Mouse (Mus musculus) limb, embryonic 14.5 days (tissue): ENCODE results near the gene Prl2c1. TPM values are rescaled to one million over a fixed set of nuclear protein-coding genes. Genes with fewer than 3 reads are reported as not detected.
"Not testable (repeated sequence)": the region's sequence is repeated elsewhere in the genome, so short reads cannot be mapped to it uniquely, and the experiment has no call there.

Source experiments
- ATAC-seq: fragments of 200-750 bp; cut with Nextera tagmentation; 2 replicates; pipeline ENCODE4 v1.8.0; 2017; ENCODE audit warnings: low read depth, moderate number of reproducible peaks, moderate TSS enrichment; ENCODE audit not compliant: low FRiP score
- DNase-seq: peaks from one replicate; pipeline ENCODE4 v3.0.0-alpha.2; 2015; ENCODE audit warnings: low spot score
- H3K27ac ChIP-seq: fragments of 300-500 bp; sonication (generic); replicated peaks from 2 replicates; pipeline ENCODE4 v1.5.1; 2014; ENCODE audit warnings: low read depth, mild to moderate bottlenecking, low read length, moderate library complexity, mixed read lengths
- H3K27me3 ChIP-seq: fragments of 300-500 bp; sonication (generic); 2 replicates; pipeline ENCODE4 v1.6.1; 2014; ENCODE audit warnings: low read length, mixed read lengths; ENCODE audit not compliant: control insufficient read depth, insufficient read depth
- H3K36me3 ChIP-seq: fragments of 300-500 bp; sonication (generic); 2 replicates; pipeline ENCODE4 v1.6.1; 2014; ENCODE audit warnings: mild to moderate bottlenecking, low read length, moderate library complexity, mixed read lengths; ENCODE audit not compliant: control insufficient read depth, insufficient read depth
- H3K4me1 ChIP-seq: fragments of 300-500 bp; sonication (generic); 2 replicates; pipeline ENCODE4 v1.6.1; 2014; ENCODE audit warnings: antibody characterized with exemption, low read length, mixed read lengths; ENCODE audit not compliant: control insufficient read depth, insufficient read depth
- H3K4me2 ChIP-seq: fragments of 300-500 bp; sonication (generic); replicated peaks from 2 replicates; pipeline ENCODE4 v1.6.1; 2014; ENCODE audit warnings: low read depth, mild to moderate bottlenecking, low read length, moderate library complexity; ENCODE audit not compliant: severe bottlenecking
- H3K4me3 ChIP-seq: fragments of 300-500 bp; sonication (generic); replicated peaks from 2 replicates; pipeline ENCODE4 v1.5.1; 2014; ENCODE audit warnings: low read length
- H3K9ac ChIP-seq: fragments of 300-500 bp; sonication (generic); 2 replicates; pipeline ENCODE4 v1.6.1; 2014; ENCODE audit warnings: mild to moderate bottlenecking, low read depth, low read length, moderate library complexity; ENCODE audit not compliant: severe bottlenecking
- H3K9me3 ChIP-seq: fragments of 300-500 bp; sonication (generic); 2 replicates; pipeline ENCODE4 v1.6.1; 2016; ENCODE audit warnings: low read length; ENCODE audit not compliant: control insufficient read depth
- POLR2A ChIP-seq: fragments of 200-500 bp; IDR thresholded peaks from 2 replicates; pipeline ENCODE4 v1.8.0; 2012; ENCODE audit warnings: inconsistent platforms, mild to moderate bottlenecking, moderate library complexity, borderline replicate concordance; ENCODE audit not compliant: insufficient read depth, insufficient read length; ENCODE audit errors: extremely low read depth
- WGBS: fragments of 180-500 bp; shearing (Covaris S2); extraction: QIAGEN DNeasy Blood & Tissue Kit; methylation state at CpG from one replicate; pipeline ENCODE4 v1.1.7; 2014; 5-methylcytosine and 5-hydroxymethylcytosine counted together
- polyA plus RNA-seq, 2 experiments: library from polyadenylated mRNA; depleted of rRNA in 1 of 2; stranded (reverse) in 1 of 2; unstranded in 1 of 2; fragments of >200 nt; fragmentation: Nextera tagmentation in 1 of 2; extraction: Ambion mirVana in 1 of 2; gene quantifications; 2 replicates each; pipeline versions ENCODE4 v1.2.1 to v1.2.3; 2012 to 2014

Prl2c1 gene
- 0.08 TPM in 1 of 2 replicates, not detected in the other for polyA plus RNA-seq (2012; rRNA removed)
- not detected in 2 replicates for polyA plus RNA-seq (2014; fragmentation: Nextera tagmentation; extraction: Ambion mirVana)

DNA sequence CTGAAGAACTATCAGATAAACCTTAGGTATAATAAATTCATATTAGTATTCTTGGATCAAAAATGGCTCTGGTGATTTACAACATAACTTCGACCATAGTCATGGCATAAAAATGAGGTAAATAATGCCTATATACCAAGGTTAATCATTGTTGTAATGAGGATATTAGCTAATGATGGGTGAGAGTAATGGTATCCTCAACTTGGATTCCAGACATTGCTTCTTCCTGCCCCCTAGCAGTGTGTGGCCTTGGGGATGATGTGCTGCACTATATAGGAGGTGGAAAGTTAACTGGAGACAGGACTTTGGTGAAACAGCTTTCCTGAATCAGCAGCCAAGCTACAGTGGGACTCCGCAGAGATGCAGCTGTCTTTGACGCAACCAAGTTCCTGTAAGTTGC is at the start of gene Prl2c1:
Gene Prl2c1, plus strand, starts transcription at position 301 of the 400 bp plus-strand sequence.
- Histone ChIP-seq H3K9ac (no peak within 1 kb of the TSS), H3K4me2 (no peak within 1 kb of the TSS), H3K27ac (no peak within 1 kb of the TSS), H3K27me3 (no peaks in the 10 kb centered on the region), H3K4me3 (no peak within 1 kb of the TSS), H3K4me1 (no peaks in the 10 kb centered on the region), H3K36me3 (no peaks in the 10 kb centered on the region), H3K9me3 (no peaks in the 10 kb centered on the region)
- no peak for DNase-seq
- no peak for ATAC-seq
- WGBS, result 88% methylated on average over 3 of the region's 3 CpGs
- TF ChIP-seq POLR2A, result no peak

DNA sequence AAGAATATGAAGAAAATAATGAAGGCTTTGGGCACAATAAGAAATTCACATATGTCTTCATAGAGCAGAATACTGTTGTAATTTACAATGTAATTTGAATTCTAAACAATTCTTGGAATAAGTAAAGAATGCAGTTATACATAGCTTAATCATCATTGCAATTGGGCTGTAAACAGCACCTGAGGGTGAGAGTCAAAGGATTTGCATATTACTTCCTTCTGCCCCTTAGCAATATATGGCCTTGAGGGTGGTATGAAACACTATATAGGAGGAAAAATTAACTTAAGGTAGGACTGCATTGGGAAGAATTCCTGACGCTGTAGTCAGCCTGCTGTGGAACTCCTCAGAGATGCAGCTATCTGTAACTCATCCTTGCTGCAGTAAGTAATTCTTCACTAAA is 47.8 kb upstream of the Prl2c1 start, which contains the start of gene Prl2a1:
Gene Prl2a1, plus strand, starts transcription at position 301 of the 400 bp plus-strand sequence.
- no peak for ATAC-seq

DNA sequence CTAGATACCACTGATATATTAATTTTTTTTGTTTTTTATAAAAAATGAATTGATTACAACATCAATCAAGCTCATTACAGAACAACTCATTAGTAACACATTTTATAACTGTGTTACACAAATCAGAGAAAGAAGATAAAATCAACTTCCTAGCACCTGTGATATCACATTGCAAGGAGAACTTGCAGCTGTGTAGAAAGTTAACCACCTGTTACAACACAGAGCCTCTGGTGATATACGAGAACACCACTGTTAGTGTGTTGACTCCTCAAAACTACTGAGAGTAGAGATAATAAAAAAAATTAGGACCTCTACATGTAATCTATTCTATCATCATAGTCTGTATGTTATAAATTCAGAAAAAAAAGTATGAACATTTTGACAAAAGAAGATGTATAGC is 46.4 kb upstream of the Prl2c1 start:
- WGBS, result 65% methylated on average over 1 of the region's 1 CpGs
- H3K4me3 ChIP-seq, result no peak overlapping the region
- H3K4me1 ChIP-seq, result no peaks in the 10 kb centered on the region
- TF ChIP-seq POLR2A, result no peak
- H3K9ac ChIP-seq, result no peak overlapping the region
- H3K9me3 ChIP-seq, result no peaks in the 10 kb centered on the region
- H3K27ac ChIP-seq, result no peak overlapping the region
- H3K27me3 ChIP-seq, result no peaks in the 10 kb centered on the region
- no peak overlapping the region for H3K4me2 ChIP-seq
- no peak for DNase-seq
- no peak for ATAC-seq
- no peaks in the 10 kb centered on the region for H3K36me3 ChIP-seq

More for the DNA sequence above, 47.8 kb upstream of the Prl2c1 start, which contains the start of gene Prl2a1:
- Histone ChIP-seq H3K9ac (no peak within 1 kb of the TSS), H3K4me1 (no peaks in the 10 kb centered on the region), H3K27ac (no peak within 1 kb of the TSS), H3K9me3 (no peaks in the 10 kb centered on the region), H3K4me3 (no peak within 1 kb of the TSS), H3K36me3 (no peaks in the 10 kb centered on the region), H3K27me3 (no peaks in the 10 kb centered on the region), H3K4me2 (no peak within 1 kb of the TSS)
- no peak for DNase-seq
- no peak for TF ChIP-seq POLR2A
- WGBS, result 91% methylated on average over 1 of the region's 1 CpGs

DNA sequence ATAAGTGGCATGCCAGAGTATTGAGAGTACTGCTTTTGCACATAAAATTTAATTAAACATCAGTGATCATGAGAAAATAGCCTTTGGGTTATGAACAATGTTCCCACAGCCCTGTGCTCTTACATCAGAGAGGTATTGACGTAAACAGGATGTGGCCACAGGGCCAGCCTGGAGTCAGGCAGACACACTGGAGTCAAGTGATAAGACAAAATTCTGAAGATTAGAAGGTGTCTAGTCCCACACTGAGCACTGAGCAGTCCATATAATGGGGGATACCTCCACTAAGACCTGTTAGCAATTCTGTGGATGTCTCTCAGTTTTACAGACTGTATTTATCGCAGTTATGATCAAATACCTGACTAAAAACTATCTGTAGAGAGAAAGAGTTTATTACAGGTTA is 55.1 kb downstream of the Prl2c1 start:
- DNase-seq, H3K4me3 ChIP-seq, H3K27me3 ChIP-seq, ATAC-seq, H3K9ac ChIP-seq, H3K36me3 ChIP-seq, H3K9me3 ChIP-seq, H3K4me1 ChIP-seq, H3K27ac ChIP-seq, H3K4me2 ChIP-seq: not testable (repeated sequence)
- WGBS, result 88% methylated on average over 2 of the region's 2 CpGs

Other genes with a start within 250 kb of the Prl2c1 start
- 0.18 TPM in 1 of 2 replicates, not detected in the other for gene Prl7b1, start 238.8 kb upstream of the Prl2c1 start, polyA plus RNA-seq (2012; rRNA removed)
- not detected in 2 replicates for gene Prl7b1, start 238.8 kb upstream of the Prl2c1 start, polyA plus RNA-seq (2014; fragmentation: Nextera tagmentation; extraction: Ambion mirVana)
- gene Prl7a1, start 206.8 kb upstream of the Prl2c1 start, polyA plus RNA-seq (2012; rRNA removed), result 0.65 and 1.3 TPM in 2 replicates
- gene Prl7a1, start 206.8 kb upstream of the Prl2c1 start, polyA plus RNA-seq (2014; fragmentation: Nextera tagmentation; extraction: Ambion mirVana), result not detected in 2 replicates
- gene Prl7a2, start 181.3 kb upstream of the Prl2c1 start, polyA plus RNA-seq (2012; rRNA removed), result 0.33 and 0.47 TPM in 2 replicates
- not detected in 2 replicates for gene Prl7a2, start 181.3 kb upstream of the Prl2c1 start, polyA plus RNA-seq (2014; fragmentation: Nextera tagmentation; extraction: Ambion mirVana)
- gene Prl7d1, start 132.6 kb upstream of the Prl2c1 start, polyA plus RNA-seq (2012; rRNA removed), result 0.70 and 1.0 TPM in 2 replicates
- gene Prl7d1, start 132.6 kb upstream of the Prl2c1 start, polyA plus RNA-seq (2014; fragmentation: Nextera tagmentation; extraction: Ambion mirVana), result not detected in 2 replicates
- gene Prl7c1, start 68.5 kb upstream of the Prl2c1 start, polyA plus RNA-seq (2012; rRNA removed), result not detected in 2 replicates
- gene Prl7c1, start 68.5 kb upstream of the Prl2c1 start, polyA plus RNA-seq (2014; fragmentation: Nextera tagmentation; extraction: Ambion mirVana), result not detected in 2 replicates
- gene Prl2a1, start 47.7 kb upstream of the Prl2c1 start, polyA plus RNA-seq (2012; rRNA removed), result 0.59 and 0.75 TPM in 2 replicates
- gene Prl2a1, start 47.7 kb upstream of the Prl2c1 start, polyA plus RNA-seq (2014; fragmentation: Nextera tagmentation; extraction: Ambion mirVana), result not detected in 2 replicates
- gene Prl4a1, start 166.9 kb downstream of the Prl2c1 start, polyA plus RNA-seq (2012; rRNA removed), result 0.17 and 0.29 TPM in 2 replicates
- gene Prl4a1, start 166.9 kb downstream of the Prl2c1 start, polyA plus RNA-seq (2014; fragmentation: Nextera tagmentation; extraction: Ambion mirVana), result not detected in 2 replicates